Mouse (Mus musculus): ENCODE data around the gene Emc1.

- no peak for TF ChIP-seq CTCF (IDR thresholded peaks at IDR 0.05; ENCODE audit: low read depth, low read length)
- TF ChIP-seq EP300 (IDR thresholded peaks at IDR 0.05; ENCODE audit: insufficient read depth, low read depth, low read length) = no peak
These were observed 42.7 kb upstream of the Emc1 start for GRCm38 (mm10) chr4:139309651-139310050.
